Mouse (Mus musculus) 416B (cell line): ENCODE results near the gene Naif1.
"Not testable (repeated sequence)": the region's sequence is repeated elsewhere in the genome, so short reads cannot be mapped to it uniquely, and the experiment has no call there.

ENCODE experiments used
- DNase-seq: peaks from one replicate; pipeline ENCODE4 v3.0.0; 2011; ENCODE audit warnings: low read depth

Gene Naif1

GRCm38 (mm10) chr2:32458300-32458699, 8.0 kb downstream of the Naif1 start:
- DNase-seq = no peak

- no peak for DNase-seq
These were observed 9.4 kb downstream of the Naif1 start for GRCm38 (mm10) chr2:32459657-32460056.

GRCm38 (mm10) chr2:32463773-32464172, 13.5 kb downstream of the Naif1 start:
- DNase-seq = no peak

GRCm38 (mm10) chr2:32464212-32464891, 14.1 kb downstream of the Naif1 start:
- DNase-seq = peak; percentile 50

DNA sequence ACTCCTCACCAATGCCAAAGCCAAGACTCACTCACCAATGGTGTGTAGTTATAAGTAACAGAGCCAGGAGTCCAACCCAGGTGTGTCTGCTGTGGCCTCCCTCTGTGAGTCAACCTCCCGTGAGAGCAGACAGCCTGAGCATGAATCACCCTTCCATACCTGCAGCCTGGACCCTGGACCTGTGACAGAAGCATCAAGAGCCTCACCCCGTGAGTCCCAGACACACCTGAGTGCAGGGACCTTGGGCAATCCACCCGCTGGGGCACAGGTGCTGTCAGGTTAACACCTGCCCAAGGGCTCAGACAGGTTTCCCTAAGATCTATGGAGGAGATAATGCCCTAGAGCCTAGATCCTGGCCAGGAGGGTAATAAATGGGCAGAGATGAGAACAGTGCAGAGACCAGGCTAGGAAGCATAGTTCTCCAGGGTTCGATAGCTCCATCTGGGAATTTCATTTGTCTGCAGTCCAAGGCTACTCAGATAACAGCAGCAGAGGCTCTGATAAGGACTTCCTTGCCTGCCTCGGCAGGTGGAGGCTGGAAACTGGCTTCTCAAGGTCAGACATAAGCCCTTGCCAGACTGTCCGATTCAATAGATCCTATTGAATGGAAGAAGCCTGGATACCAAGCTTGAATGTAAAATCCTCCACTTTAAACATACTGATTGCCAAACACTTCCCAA, 20.9 kb downstream of the Naif1 start:
- DNase-seq = no peak

DNA sequence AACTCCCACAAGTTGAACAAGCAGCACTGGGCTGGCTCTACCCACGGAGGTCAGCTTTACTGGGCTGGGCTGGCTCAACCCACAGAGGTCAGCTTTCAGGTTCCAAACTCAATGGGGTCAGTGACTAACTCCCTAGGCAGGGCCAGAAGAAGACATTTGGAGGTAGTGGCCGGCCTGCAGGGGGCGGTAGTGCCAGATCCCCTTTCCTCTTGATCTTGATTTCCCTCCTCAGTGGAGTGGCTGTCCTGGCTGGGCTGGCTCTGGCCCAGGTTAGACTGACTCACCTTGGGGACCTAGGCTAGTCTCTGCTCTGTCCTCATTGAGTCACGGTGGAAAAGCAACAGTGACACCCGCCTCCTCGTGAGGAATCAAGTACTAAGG, 21.4 kb downstream of the Naif1 start:
- DNase-seq = no peak

DNA sequence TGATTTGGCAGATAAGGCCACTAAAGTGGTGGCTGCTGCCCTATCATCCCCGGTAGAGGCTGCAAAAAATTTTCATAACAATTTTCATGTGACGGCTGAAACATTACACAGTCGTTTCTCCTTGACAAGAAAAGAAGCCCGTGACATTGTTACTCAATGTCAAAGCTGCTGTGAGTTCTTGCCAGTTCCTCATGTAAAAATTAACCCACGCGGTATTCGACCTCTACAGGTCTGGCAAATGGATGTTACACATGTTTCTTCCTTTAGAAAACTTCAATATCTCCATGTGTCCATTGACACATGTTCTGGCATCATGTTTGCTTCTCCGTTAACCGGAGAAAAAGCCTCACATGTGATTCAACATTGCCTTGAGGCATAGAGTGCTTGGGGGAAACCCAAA, 25.1 kb downstream of the Naif1 start:
- not testable (repeated sequence) for DNase-seq

- DNase-seq = no peak
These were observed 32.1 kb downstream of the Naif1 start for GRCm38 (mm10) chr2:32482351-32482750.

GRCm38 (mm10) chr2:32483179-32483875, 33.1 kb downstream of the Naif1 start:
- DNase-seq = peak; percentile 51

- DNase-seq = no peak
These were observed 34.7 kb downstream of the Naif1 start for GRCm38 (mm10) chr2:32484933-32485332.

- DNase-seq = no peak
These were observed 35.5 kb downstream of the Naif1 start for GRCm38 (mm10) chr2:32485751-32486150.

GRCm38 (mm10) chr2:32486155-32486554, 35.9 kb downstream of the Naif1 start:
- no peak for DNase-seq

DNA sequence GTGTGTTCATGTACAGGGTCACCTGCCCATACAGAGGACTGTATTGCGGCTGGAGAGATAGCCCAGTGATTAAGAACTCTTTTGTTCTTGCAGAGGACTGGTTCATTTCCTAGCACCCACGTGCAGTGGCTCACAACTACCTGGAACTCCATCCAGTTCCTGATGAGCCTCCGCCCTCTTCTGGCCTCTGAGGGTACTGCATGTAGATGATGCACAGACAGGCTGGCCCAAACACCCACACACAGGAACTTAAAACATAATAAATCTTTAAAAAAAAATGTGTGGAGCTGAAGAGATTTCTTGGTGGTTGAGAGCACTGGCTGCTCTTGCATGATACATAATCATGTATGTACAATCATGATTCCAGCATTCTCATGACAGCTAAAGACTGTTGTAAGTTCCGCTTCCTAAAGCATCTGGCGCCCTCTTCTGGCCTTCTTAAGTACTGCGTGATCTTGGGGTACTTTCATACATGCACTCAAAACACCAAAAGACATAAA, 36.9 kb downstream of the Naif1 start:
- DNase-seq = peak; percentile 94

DNA sequence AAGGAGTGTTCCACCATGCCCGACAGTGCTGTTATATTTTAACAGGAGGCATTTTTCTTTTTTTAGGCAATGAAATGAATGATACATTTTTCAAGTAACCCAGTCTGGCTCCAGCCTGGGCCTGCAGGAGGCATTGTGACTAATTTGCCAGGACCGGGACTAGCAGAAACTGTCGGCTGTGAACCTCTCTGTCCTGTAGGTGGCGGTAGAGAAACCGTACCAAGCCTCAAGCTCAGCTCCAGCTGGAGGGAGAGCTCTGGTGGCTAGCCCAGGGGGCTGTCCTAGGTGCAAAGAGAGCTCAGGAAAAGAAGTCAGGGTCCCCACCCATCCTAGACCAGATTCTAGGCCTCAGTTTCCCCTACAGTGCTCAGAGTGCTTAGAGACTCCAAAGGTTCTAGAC, 38.4 kb downstream of the Naif1 start:
- peak; percentile 94 for DNase-seq

DNA sequence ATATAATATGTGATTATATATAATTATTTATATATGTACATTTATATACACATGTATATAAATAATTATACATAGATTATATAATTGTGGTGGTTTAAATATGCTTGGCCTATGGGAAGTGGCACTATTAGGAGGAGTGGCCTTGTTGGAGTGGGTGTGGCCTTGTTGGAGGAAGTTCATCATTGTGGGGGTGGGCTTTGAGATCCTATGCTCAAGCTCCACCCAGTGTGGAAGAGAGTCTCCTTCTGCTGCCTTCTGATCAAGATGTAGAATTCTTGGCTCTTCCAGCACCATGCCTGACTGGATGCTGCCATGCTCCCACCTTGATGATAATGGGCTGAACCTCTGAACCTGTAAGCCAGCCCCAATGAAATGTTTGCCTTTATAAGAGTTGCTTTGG, 40.5 kb downstream of the Naif1 start:
- not testable (repeated sequence) for DNase-seq

GRCm38 (mm10) chr2:32492661-32493060, 42.4 kb downstream of the Naif1 start:
- no peak for DNase-seq

GRCm38 (mm10) chr2:32493301-32493701, 43.0 kb downstream of the Naif1 start:
- peak; percentile 46 for DNase-seq

- DNase-seq = peak; percentile 45
These were observed 44.3 kb downstream of the Naif1 start for GRCm38 (mm10) chr2:32494522-32494921.

GRCm38 (mm10) chr2:32495185-32495726, 45.0 kb downstream of the Naif1 start:
- peak; percentile 99 for DNase-seq

- DNase-seq = peak; percentile 72
These were observed 45.9 kb downstream of the Naif1 start for GRCm38 (mm10) chr2:32496190-32496589.

DNA sequence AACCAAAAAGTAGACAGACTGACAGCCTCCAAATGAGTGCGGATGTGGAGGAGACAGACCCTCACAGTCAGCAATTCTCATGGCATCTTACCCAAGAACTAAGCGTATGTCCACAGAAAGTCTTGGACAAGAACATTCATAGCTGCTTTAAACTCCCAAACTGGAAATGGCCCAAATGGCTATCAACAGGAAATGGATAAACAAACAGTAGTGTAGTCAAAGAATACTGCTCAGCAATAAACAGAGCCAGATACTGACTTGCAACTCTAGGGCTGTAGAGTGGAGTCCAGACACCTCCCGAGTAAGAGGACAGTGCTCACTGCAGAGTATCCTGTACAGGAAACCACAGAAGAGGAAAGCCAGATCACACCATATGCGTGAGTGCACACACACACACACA, 49.1 kb downstream of the Naif1 start:
- peak; percentile 44 for DNase-seq

DNA sequence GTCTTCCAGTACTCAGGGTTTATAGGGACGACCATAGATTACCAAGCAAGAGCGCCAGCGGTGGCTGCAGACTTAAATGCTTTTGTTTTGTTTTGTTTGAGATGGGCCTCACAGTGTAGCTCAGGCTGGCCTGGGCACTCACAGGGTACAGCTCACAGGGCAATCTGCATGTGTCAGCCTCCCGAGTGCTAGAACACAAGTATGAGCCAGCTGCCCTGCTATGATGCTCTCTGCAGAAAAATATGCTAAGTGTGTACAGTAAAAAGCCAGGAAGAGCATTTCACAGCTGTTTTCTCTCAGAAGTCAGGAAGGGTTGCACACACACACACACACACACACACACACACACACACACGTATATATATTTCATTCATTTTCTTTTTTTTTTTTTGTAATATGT, 50.2 kb downstream of the Naif1 start:
- no peak for DNase-seq
